Mouse (Mus musculus): ENCODE data around the gene Rreb1.

Rreb1 gene

GRCm38 (mm10) chr13:37847601-37848358 is 69.6 kb downstream of the Rreb1 start:
- Histone ChIP-seq H3K9me3 (ENCODE audit: low read length) (no peaks in the 10 kb centered on the region), H3K27me3 (ENCODE audit: insufficient read depth, low read length) (no peaks in the 10 kb centered on the region), H3K36me3 (ENCODE audit: insufficient read depth, low read length) (no peaks in the 10 kb centered on the region), H3K4me3 (replicated peaks; ENCODE audit: low read length) (peak overlapping the region; percentile 53), H3K4me1 (replicated peaks; ENCODE audit: low read depth, low read length) (peaks cover 89% of the 10 kb centered on the region)
- TF ChIP-seq NANOG (IDR thresholded peaks at IDR 0.05; ENCODE audit: borderline replicate concordance, low read length): no peak
- no peak for TF ChIP-seq POU5F1 (IDR thresholded peaks at IDR 0.05; ENCODE audit: borderline replicate concordance, low read length)
- no peak for TF ChIP-seq CTCF (conservative IDR thresholded peaks at IDR 0.05; ENCODE audit: low read length)

GRCm38 (mm10) chr13:37848438-37848837 is 70.2 kb downstream of the Rreb1 start:
- H3K27me3 ChIP-seq (ENCODE audit: insufficient read depth, low read length): no peaks in the 10 kb centered on the region
- H3K36me3 ChIP-seq (ENCODE audit: insufficient read depth, low read length): no peaks in the 10 kb centered on the region
- H3K4me1 ChIP-seq (replicated peaks; ENCODE audit: low read depth, low read length): peaks cover 89% of the 10 kb centered on the region
- no peak for TF ChIP-seq CTCF (conservative IDR thresholded peaks at IDR 0.05; ENCODE audit: low read length)
- TF ChIP-seq NANOG (IDR thresholded peaks at IDR 0.05; ENCODE audit: borderline replicate concordance, low read length): no peak
- no peak for TF ChIP-seq POU5F1 (IDR thresholded peaks at IDR 0.05; ENCODE audit: borderline replicate concordance, low read length)
- H3K9me3 ChIP-seq (ENCODE audit: low read length): no peaks in the 10 kb centered on the region
- H3K4me3 ChIP-seq (replicated peaks; ENCODE audit: low read length): 0 out of 2 replicates have a peak overlapping the region, but pooled peaks have one; percentile 1

DNA sequence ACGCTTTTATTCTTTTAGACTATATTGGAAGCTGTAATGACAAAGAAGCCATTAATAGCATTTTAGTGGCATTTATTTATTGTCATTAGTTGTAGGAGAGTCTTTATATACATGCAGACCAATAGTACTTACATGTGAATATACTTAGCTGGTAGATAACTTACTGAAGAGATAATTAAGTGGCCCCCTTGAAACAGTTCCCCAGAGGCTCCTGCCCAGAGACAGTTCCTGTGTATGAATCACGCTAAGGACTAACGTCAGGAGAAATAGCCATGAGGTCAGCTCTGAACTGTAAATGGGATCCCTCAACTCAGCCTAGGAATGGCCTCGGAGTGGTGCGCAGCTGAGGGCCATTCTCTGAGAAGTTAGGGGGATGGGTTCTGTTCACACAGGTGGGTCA is 73.4 kb downstream of the Rreb1 start:
- TF ChIP-seq NANOG (IDR thresholded peaks at IDR 0.05; ENCODE audit: borderline replicate concordance, low read length): no peak
- TF ChIP-seq POU5F1 (IDR thresholded peaks at IDR 0.05; ENCODE audit: borderline replicate concordance, low read length): no peak
- no peak for TF ChIP-seq CTCF (conservative IDR thresholded peaks at IDR 0.05; ENCODE audit: low read length)
- Histone ChIP-seq H3K4me1 (replicated peaks; ENCODE audit: low read depth, low read length) (peaks cover 84% of the 10 kb centered on the region), H3K4me3 (replicated peaks; ENCODE audit: low read length) (no peak overlapping the region), H3K9me3 (ENCODE audit: low read length) (no peaks in the 10 kb centered on the region), H3K36me3 (ENCODE audit: insufficient read depth, low read length) (no peaks in the 10 kb centered on the region), H3K27me3 (ENCODE audit: insufficient read depth, low read length) (no peaks in the 10 kb centered on the region)

DNA sequence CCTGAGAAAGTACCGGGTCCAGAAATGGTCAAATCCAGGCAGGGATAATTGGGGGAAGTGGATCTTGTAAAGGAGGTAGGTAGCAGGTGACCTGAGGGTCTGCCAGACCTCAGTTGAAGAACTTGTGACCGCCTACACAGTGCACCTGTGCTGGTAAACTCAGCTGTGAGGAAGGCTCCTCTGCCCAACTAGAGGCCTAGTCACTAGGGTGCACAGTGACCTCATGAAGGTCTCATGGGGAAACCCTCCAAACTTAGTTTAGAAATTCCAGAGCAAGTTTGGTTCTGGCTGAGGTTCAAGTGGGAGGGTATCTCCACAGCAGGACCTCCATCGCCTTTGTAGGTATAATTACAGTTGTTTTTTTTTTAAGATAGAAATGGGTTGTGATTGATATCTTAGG is 74.7 kb downstream of the Rreb1 start:
- no peaks in the 10 kb centered on the region for H3K9me3 ChIP-seq (ENCODE audit: low read length)
- no peak overlapping the region for H3K4me3 ChIP-seq (replicated peaks; ENCODE audit: low read length)
- no peaks in the 10 kb centered on the region for H3K36me3 ChIP-seq (ENCODE audit: insufficient read depth, low read length)
- peaks cover 79% of the 10 kb centered on the region for H3K4me1 ChIP-seq (replicated peaks; ENCODE audit: low read depth, low read length)
- no peak for TF ChIP-seq NANOG (IDR thresholded peaks at IDR 0.05; ENCODE audit: borderline replicate concordance, low read length)
- TF ChIP-seq POU5F1 (IDR thresholded peaks at IDR 0.05; ENCODE audit: borderline replicate concordance, low read length): no peak
- TF ChIP-seq CTCF (conservative IDR thresholded peaks at IDR 0.05; ENCODE audit: low read length): no peak
- H3K27me3 ChIP-seq (ENCODE audit: insufficient read depth, low read length): no peaks in the 10 kb centered on the region

DNA sequence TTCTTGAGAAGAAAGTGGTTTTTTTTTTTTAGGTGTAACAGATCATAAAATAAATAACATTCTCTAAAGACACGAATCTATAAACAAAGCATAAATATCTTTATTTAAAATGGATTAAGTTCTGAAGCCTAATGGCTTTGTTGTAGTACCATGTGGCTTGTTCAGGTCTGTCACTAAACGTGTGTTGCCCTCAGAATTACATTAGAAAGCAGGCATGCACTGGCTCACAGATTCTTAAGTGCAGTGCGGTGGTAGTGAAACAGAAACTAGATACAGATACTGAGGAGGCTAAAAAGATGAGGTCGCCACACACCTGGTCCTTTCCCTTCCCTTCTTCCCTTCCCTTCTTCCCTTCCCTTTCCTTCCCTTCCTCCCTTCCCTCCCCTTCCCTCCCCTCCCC is 75.2 kb downstream of the Rreb1 start:
- no peaks in the 10 kb centered on the region for H3K9me3 ChIP-seq (ENCODE audit: low read length)
- no peak overlapping the region for H3K4me3 ChIP-seq (replicated peaks; ENCODE audit: low read length)
- TF ChIP-seq CTCF (conservative IDR thresholded peaks at IDR 0.05; ENCODE audit: low read length): no peak
- TF ChIP-seq NANOG (IDR thresholded peaks at IDR 0.05; ENCODE audit: borderline replicate concordance, low read length): no peak
- TF ChIP-seq POU5F1 (IDR thresholded peaks at IDR 0.05; ENCODE audit: borderline replicate concordance, low read length): no peak
- H3K4me1 ChIP-seq (replicated peaks; ENCODE audit: low read depth, low read length): peaks cover 81% of the 10 kb centered on the region
- no peaks in the 10 kb centered on the region for H3K36me3 ChIP-seq (ENCODE audit: insufficient read depth, low read length)
- H3K27me3 ChIP-seq (ENCODE audit: insufficient read depth, low read length): no peaks in the 10 kb centered on the region

DNA sequence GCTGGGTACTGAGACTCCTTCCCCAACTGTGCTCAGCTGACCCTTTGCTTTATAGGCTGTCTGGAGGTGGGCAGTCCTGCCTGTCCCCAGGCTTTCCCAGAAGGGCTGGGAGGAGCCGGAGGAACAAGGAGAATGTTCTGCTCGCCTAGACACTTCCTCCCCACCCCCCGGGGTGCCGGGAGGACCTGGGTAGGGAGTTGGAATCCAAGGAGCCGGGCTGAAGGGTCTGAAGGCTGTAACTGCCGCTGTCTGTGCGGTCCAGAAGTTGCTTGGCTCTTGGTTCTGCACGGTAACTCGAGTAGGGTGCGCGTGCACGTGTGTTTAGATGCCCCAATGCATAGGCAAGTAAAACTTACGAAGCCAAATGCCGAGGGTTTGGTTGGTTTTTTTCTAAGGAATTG is 75.8 kb downstream of the Rreb1 start:
- peaks cover 4% of the 10 kb centered on the region; the same call in 1 of the 2 replicates for H3K36me3 ChIP-seq (ENCODE audit: insufficient read depth, low read length)
- H3K27me3 ChIP-seq (ENCODE audit: insufficient read depth, low read length): peaks cover 3% of the 10 kb centered on the region; the same call in 1 of the 2 replicates
- peak; percentile 35; the same call in 1 of the 2 replicates for TF ChIP-seq POU5F1 (IDR thresholded peaks at IDR 0.05; ENCODE audit: borderline replicate concordance, low read length)
- no peak for TF ChIP-seq CTCF (conservative IDR thresholded peaks at IDR 0.05; ENCODE audit: low read length)
- TF ChIP-seq NANOG (IDR thresholded peaks at IDR 0.05; ENCODE audit: borderline replicate concordance, low read length): no peak
- H3K9me3 ChIP-seq (ENCODE audit: low read length): no peaks in the 10 kb centered on the region
- peak overlapping the region; percentile 72 for H3K4me3 ChIP-seq (replicated peaks; ENCODE audit: low read length)
- peaks cover 81% of the 10 kb centered on the region for H3K4me1 ChIP-seq (replicated peaks; ENCODE audit: low read depth, low read length)

DNA sequence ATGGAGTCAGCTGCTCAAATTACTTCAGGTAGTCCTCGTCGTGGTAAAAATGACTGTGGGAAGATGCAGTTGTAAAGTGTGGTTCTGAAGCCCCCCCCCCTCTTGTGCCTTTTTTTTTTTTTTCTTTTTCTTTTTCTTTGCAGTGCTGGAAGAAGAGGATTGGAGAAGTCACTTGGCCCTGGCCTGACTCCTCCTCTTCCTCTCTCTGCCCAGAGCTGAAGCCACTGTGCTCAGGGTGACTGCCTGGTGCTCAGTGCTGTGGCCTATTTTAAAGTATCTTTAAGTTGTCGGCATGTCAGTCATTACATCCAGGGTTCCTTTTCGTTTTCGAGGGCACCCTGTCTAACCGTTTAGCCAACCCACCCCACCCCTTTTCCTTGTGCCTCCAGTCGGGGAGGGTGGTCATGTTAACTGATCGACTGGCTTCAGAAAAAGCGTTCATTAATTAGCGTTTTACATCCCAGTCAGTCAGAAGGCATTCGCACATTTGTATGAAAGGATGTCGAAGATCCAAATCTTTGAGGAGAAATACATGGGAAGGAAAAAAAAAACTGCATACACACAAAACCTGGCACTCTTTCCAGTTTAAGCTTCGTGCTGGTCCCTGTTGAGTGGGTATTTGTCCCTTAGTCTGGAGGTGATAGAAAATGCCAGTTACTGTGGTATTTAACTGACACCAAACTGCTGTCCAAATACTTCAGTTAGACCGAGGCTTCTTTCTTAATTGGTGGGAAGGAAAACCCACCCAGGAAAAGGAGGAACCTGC is 76.4 kb downstream of the Rreb1 start:
- no peak for TF ChIP-seq POU5F1 (IDR thresholded peaks at IDR 0.05; ENCODE audit: borderline replicate concordance, low read length)
- Histone ChIP-seq H3K27me3 (ENCODE audit: insufficient read depth, low read length) (peaks cover 3% of the 10 kb centered on the region; the same call in 1 of the 2 replicates), H3K4me1 (replicated peaks; ENCODE audit: low read depth, low read length) (peaks cover 75% of the 10 kb centered on the region), H3K36me3 (ENCODE audit: insufficient read depth, low read length) (peaks cover 7% of the 10 kb centered on the region; the same call in 1 of the 2 replicates), H3K9me3 (ENCODE audit: low read length) (no peaks in the 10 kb centered on the region), H3K4me3 (replicated peaks; ENCODE audit: low read length) (peak overlapping the region; percentile 72)

- Histone ChIP-seq H3K27me3 (ENCODE audit: insufficient read depth, low read length) (peaks cover 3% of the 10 kb centered on the region; the same call in 1 of the 2 replicates), H3K4me3 (replicated peaks; ENCODE audit: low read length) (peak overlapping the region; percentile 72; the same call in 1 of the 2 replicates), H3K36me3 (ENCODE audit: insufficient read depth, low read length) (peaks cover 7% of the 10 kb centered on the region; the same call in 1 of the 2 replicates), H3K4me1 (replicated peaks; ENCODE audit: low read depth, low read length) (peaks cover 68% of the 10 kb centered on the region), H3K9me3 (ENCODE audit: low read length) (no peaks in the 10 kb centered on the region)
- TF ChIP-seq POU5F1 (IDR thresholded peaks at IDR 0.05; ENCODE audit: borderline replicate concordance, low read length): no peak
- TF ChIP-seq CTCF (conservative IDR thresholded peaks at IDR 0.05; ENCODE audit: low read length): no peak
- TF ChIP-seq NANOG (IDR thresholded peaks at IDR 0.05; ENCODE audit: borderline replicate concordance, low read length): no peak
Measured at GRCm38 (mm10) chr13:37855221-37855757, 77.1 kb downstream of the Rreb1 start.

All from E14TG2a.4 (cell line).